Mouse (Mus musculus) cerebellum, adult 2 months (tissue): Measurements from ENCODE around the gene Eef1akmt2.

Experiments used
- CTCF ChIP-seq: fragments of 200-500 bp; IDR thresholded peaks from 2 replicates; pipeline ENCODE4 v1.5.1; 2011; ENCODE audit warnings: low read depth, mild to moderate bottlenecking, control low read depth, low read length, moderate library complexity, borderline replicate concordance; ENCODE audit not compliant: insufficient read depth
- POLR2A ChIP-seq: fragments of 200-500 bp; IDR thresholded peaks from 2 replicates; pipeline ENCODE4 v1.6.1; 2011; ENCODE audit warnings: low read length, control low read depth, borderline replicate concordance; ENCODE audit not compliant: insufficient read depth

GRCm38 (mm10) chr7:132787022-132787421 is 65.5 kb downstream of the Eef1akmt2 start:
- TF ChIP-seq POLR2A = no peak
- no peak for TF ChIP-seq CTCF
